Mouse (Mus musculus) erythroblast, embryonic 14.5 days (primary cell): Measurements from ENCODE around the gene Col16a1. TPM values are rescaled to one million over a fixed set of nuclear protein-coding genes. Genes with fewer than 3 reads are reported as not detected.

Source experiments
- H3K27me3 ChIP-seq: 2 replicates; pipeline ENCODE4 v1.6.1; 2012; ENCODE audit warnings: inconsistent platforms; ENCODE audit not compliant: control insufficient read depth
- H3K36me3 ChIP-seq: 2 replicates; pipeline ENCODE4 v1.6.1; 2012; ENCODE audit warnings: mild to moderate bottlenecking, inconsistent platforms; ENCODE audit not compliant: control insufficient read depth
- H3K4me1 ChIP-seq: 2 replicates; pipeline ENCODE4 v1.6.1; 2012; ENCODE audit warnings: inconsistent platforms; ENCODE audit not compliant: control insufficient read depth
- H3K4me3 ChIP-seq: replicated peaks from 2 replicates; pipeline ENCODE3; 2012; ENCODE audit warnings: moderate library complexity, mild to moderate bottlenecking, inconsistent platforms
- H3K9me3 ChIP-seq: 2 replicates; pipeline ENCODE4 v1.6.1; 2012; ENCODE audit warnings: low read length, inconsistent platforms, mixed read lengths; ENCODE audit not compliant: control insufficient read depth
- GATA1 ChIP-seq: IDR thresholded peaks from 2 replicates; pipeline ENCODE4 v1.6.1; 2012; ENCODE audit warnings: low read length, inconsistent platforms, mixed read lengths
- TAL1 ChIP-seq: IDR thresholded peaks from 3 replicates; pipeline ENCODE4 v1.6.1; 2012; ENCODE audit warnings: low read length, inconsistent platforms, mixed read lengths
- polyA plus RNA-seq: library from polyadenylated mRNA; stranded (reverse); fragments of >175 nt; gene quantifications from 2 replicates; pipeline ENCODE4 v1.2.3, GENCODE M21; 2012

Gene Col16a1
- polyA plus RNA-seq, 1 experiment, result not detected

- TF ChIP-seq GATA1 (no peak), TAL1 (no peak)
- H3K27me3 ChIP-seq, result no peaks in the 10 kb centered on the region
- no peaks in the 10 kb centered on the region for H3K4me1 ChIP-seq
- no peaks in the 10 kb centered on the region for H3K36me3 ChIP-seq
- peaks cover 3% of the 10 kb centered on the region; the same call in 1 of the 2 replicates for H3K9me3 ChIP-seq
- no peak overlapping the region for H3K4me3 ChIP-seq
Measured at GRCm38 (mm10) chr4:130054727-130055126, 7.1 kb downstream of the Col16a1 start.

GRCm38 (mm10) chr4:130055160-130056010 is 7.7 kb downstream of the Col16a1 start:
- no peaks in the 10 kb centered on the region for H3K4me1 ChIP-seq
- no peaks in the 10 kb centered on the region for H3K27me3 ChIP-seq
- peaks cover 3% of the 10 kb centered on the region; the same call in 1 of the 2 replicates for H3K9me3 ChIP-seq
- no peak overlapping the region for H3K4me3 ChIP-seq
- TF ChIP-seq GATA1, result no peak
- TF ChIP-seq TAL1, result no peak
- H3K36me3 ChIP-seq, result no peaks in the 10 kb centered on the region

GRCm38 (mm10) chr4:130056011-130056322 is 8.3 kb downstream of the Col16a1 start:
- Histone ChIP-seq H3K4me3 (no peak overlapping the region), H3K36me3 (no peaks in the 10 kb centered on the region), H3K27me3 (no peaks in the 10 kb centered on the region), H3K9me3 (peaks cover 3% of the 10 kb centered on the region; the same call in 1 of the 2 replicates), H3K4me1 (no peaks in the 10 kb centered on the region)
- no peak for TF ChIP-seq GATA1
- TF ChIP-seq TAL1, result no peak

GRCm38 (mm10) chr4:130056471-130056870 is 8.8 kb downstream of the Col16a1 start:
- no peak for TF ChIP-seq TAL1
- TF ChIP-seq GATA1, result no peak
- Histone ChIP-seq H3K4me1 (no peaks in the 10 kb centered on the region), H3K36me3 (no peaks in the 10 kb centered on the region), H3K9me3 (peaks cover 3% of the 10 kb centered on the region; the same call in 1 of the 2 replicates), H3K27me3 (no peaks in the 10 kb centered on the region), H3K4me3 (no peak overlapping the region)

- no peak overlapping the region for H3K4me3 ChIP-seq
- no peaks in the 10 kb centered on the region for H3K9me3 ChIP-seq
- TF ChIP-seq GATA1 (no peak), TAL1 (no peak)
- H3K4me1 ChIP-seq, result no peaks in the 10 kb centered on the region
- no peaks in the 10 kb centered on the region for H3K27me3 ChIP-seq
- no peaks in the 10 kb centered on the region for H3K36me3 ChIP-seq
Measured at GRCm38 (mm10) chr4:130060937-130061336, 13.3 kb downstream of the Col16a1 start.

DNA sequence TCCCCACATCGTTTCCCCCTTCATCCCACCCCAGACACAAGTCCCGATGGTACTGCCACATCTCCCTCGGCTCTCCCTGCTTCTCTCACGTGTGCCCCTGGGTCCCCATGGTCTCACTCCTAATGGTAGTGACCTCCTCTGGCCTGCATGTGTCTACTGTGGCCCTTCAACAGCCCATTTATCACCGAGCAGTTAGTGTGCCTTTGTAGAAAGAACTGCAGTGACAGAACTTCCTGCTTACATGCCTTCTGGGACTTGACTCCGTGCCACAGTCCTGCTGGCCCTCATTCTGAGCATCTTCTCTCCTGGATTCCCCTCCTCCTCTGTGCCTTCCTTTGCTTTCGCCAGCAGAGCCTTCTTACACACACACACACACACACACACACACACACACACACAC is 15.6 kb downstream of the Col16a1 start:
- H3K36me3 ChIP-seq, result no peaks in the 10 kb centered on the region
- H3K4me1 ChIP-seq, result no peaks in the 10 kb centered on the region
- H3K9me3 ChIP-seq, result no peaks in the 10 kb centered on the region
- TF ChIP-seq GATA1 (no peak), TAL1 (no peak)
- H3K27me3 ChIP-seq, result no peaks in the 10 kb centered on the region
- no peak overlapping the region for H3K4me3 ChIP-seq

GRCm38 (mm10) chr4:130066816-130067215 is 19.2 kb downstream of the Col16a1 start:
- no peaks in the 10 kb centered on the region for H3K9me3 ChIP-seq
- no peaks in the 10 kb centered on the region for H3K27me3 ChIP-seq
- no peak overlapping the region for H3K4me3 ChIP-seq
- no peaks in the 10 kb centered on the region for H3K4me1 ChIP-seq
- H3K36me3 ChIP-seq, result no peaks in the 10 kb centered on the region
- TF ChIP-seq TAL1, result no peak
- TF ChIP-seq GATA1, result no peak

DNA sequence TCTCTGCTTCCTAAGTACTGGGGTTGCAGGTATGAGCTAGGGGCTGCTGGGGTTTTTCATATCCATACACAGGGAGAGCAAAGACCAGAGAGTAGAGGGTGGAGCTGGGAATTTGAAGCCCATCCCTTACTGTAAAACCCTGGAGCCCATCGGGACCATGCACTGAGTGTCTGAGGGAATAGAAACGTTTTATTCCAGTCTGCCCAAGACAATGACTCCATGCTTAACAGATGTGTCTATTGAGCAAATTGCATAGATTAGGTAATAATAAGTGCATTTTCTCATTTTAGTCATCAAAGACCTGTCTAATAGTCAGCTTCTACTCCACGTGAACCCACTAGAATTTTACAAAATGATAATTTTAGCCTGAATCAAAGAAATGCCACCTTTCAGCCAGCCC is 22.9 kb downstream of the Col16a1 start:
- H3K4me1 ChIP-seq, result no peaks in the 10 kb centered on the region
- no peaks in the 10 kb centered on the region for H3K27me3 ChIP-seq
- H3K36me3 ChIP-seq, result no peaks in the 10 kb centered on the region
- H3K9me3 ChIP-seq, result no peaks in the 10 kb centered on the region
- TF ChIP-seq TAL1 (no peak), GATA1 (no peak)
- H3K4me3 ChIP-seq, result no peak overlapping the region

DNA sequence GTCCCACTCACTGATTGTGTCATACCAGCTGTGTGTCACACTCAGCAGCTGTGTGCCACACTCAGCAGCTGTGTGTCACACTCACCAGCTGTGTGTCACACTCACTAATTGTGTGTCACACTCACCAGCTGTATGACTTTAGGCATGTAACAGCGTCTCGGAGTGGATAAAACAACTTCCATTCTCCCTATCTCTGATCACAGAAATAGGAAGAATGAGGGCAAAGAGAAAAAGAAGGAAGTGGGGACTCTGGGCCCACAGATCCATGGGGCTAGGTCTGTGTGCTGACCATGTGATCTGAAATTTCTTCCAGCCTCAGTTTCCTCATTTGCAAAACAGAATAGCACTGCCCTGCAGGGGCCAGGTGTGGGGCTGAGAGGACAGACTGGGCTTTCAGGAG is 24.1 kb downstream of the Col16a1 start:
- TF ChIP-seq TAL1 (no peak), GATA1 (no peak)
- H3K4me1 ChIP-seq, result no peaks in the 10 kb centered on the region
- H3K27me3 ChIP-seq, result peaks cover 4% of the 10 kb centered on the region
- H3K36me3 ChIP-seq, result no peaks in the 10 kb centered on the region
- H3K9me3 ChIP-seq, result no peaks in the 10 kb centered on the region
- H3K4me3 ChIP-seq, result no peak overlapping the region

- Histone ChIP-seq H3K27me3 (peaks cover 12% of the 10 kb centered on the region), H3K36me3 (no peaks in the 10 kb centered on the region), H3K4me3 (no peak overlapping the region), H3K9me3 (no peaks in the 10 kb centered on the region), H3K4me1 (no peaks in the 10 kb centered on the region)
- no peak for TF ChIP-seq TAL1
- TF ChIP-seq GATA1, result no peak
Measured at GRCm38 (mm10) chr4:130073367-130073766, 25.7 kb downstream of the Col16a1 start.
